Mouse (Mus musculus) forebrain, embryonic 15.5 days (tissue): ENCODE measurements at regions not wholly inside any gene's neighbourhood (a gene's known extent, or its start where the extent isn't known, plus 50 kb on each side); places are given as distances from the start of the nearest gene placed in this dataset.
A peak's percentile ranks its signal among the peaks of the same experiment; 100 is the strongest.

ENCODE experiments used
- ATAC-seq: fragments of 200-750 bp; cut with Nextera tagmentation; replicated peaks from 2 replicates; pipeline ENCODE4 v1.8.0; 2017; ENCODE audit warnings: mild to moderate bottlenecking, moderate TSS enrichment, moderate library complexity
- H3K27ac ChIP-seq: fragments of 300-500 bp; sonication (generic); replicated peaks from 2 replicates; pipeline ENCODE4 v1.5.1; 2015; ENCODE audit warnings: mild to moderate bottlenecking, inconsistent platforms
- H3K27me3 ChIP-seq: fragments of 300-500 bp; sonication (generic); 2 replicates; pipeline ENCODE4 v1.6.1; 2015; ENCODE audit warnings: inconsistent platforms
- H3K36me3 ChIP-seq: fragments of 300-500 bp; sonication (generic); 2 replicates; pipeline ENCODE4 v1.6.1; 2015; ENCODE audit warnings: mild to moderate bottlenecking, inconsistent platforms
- H3K4me1 ChIP-seq: fragments of 300-500 bp; sonication (generic); 2 replicates; pipeline ENCODE4 v1.6.1; 2015; ENCODE audit warnings: inconsistent platforms
- H3K4me2 ChIP-seq: fragments of 300-500 bp; sonication (generic); replicated peaks from 2 replicates; pipeline ENCODE4 v1.6.1; 2015; ENCODE audit warnings: mild to moderate bottlenecking, inconsistent platforms
- H3K4me3 ChIP-seq: fragments of 300-500 bp; sonication (generic); 2 replicates; pipeline ENCODE4 v1.5.1; 2015; ENCODE audit warnings: mild to moderate bottlenecking, inconsistent platforms
- H3K9ac ChIP-seq: fragments of 300-500 bp; sonication (generic); replicated peaks from 2 replicates; pipeline ENCODE4 v1.6.1; 2015; ENCODE audit warnings: mild to moderate bottlenecking, inconsistent platforms
- H3K9me3 ChIP-seq: fragments of 300-500 bp; sonication (generic); 2 replicates; pipeline ENCODE4 v1.6.1; 2016; ENCODE audit warnings: inconsistent platforms
- WGBS: fragments of 180-500 bp; shearing (Covaris S2); methylation state at CpG from one replicate; pipeline ENCODE4 v1.1.7; 2015; ENCODE audit warnings: mixed read lengths; 5-methylcytosine and 5-hydroxymethylcytosine counted together

DNA sequence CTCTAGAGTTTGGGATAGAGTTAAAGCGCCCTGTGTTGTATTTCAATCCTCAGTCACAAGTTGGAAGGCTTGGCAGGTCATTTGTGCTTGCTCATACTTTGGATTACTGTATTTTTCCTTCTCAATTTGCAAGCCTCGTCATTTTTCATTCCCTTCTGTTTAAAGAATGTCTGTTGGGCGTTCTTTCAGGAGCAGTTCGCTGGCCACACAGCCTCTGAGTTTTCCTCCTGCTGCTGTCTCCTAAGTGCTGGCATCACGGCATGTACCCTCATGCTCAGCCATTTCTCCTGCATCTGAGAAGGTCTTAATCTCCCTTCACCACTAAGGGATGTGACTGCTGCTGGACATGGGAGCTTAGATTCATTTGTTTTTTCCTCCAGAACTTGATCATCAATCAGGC lies 146.0 kb upstream of the Lpp start:
- Histone ChIP-seq H3K4me3 (no peak overlapping the region), H3K9ac (no peak overlapping the region), H3K27me3 (no peaks in the 10 kb centered on the region), H3K27ac (no peak overlapping the region), H3K4me2 (no peak overlapping the region), H3K4me1 (no peaks in the 10 kb centered on the region), H3K9me3 (no peaks in the 10 kb centered on the region), H3K36me3 (no peaks in the 10 kb centered on the region)
- WGBS: 85% methylated on average over 5 of the region's 5 CpGs
- ATAC-seq: no peak

DNA sequence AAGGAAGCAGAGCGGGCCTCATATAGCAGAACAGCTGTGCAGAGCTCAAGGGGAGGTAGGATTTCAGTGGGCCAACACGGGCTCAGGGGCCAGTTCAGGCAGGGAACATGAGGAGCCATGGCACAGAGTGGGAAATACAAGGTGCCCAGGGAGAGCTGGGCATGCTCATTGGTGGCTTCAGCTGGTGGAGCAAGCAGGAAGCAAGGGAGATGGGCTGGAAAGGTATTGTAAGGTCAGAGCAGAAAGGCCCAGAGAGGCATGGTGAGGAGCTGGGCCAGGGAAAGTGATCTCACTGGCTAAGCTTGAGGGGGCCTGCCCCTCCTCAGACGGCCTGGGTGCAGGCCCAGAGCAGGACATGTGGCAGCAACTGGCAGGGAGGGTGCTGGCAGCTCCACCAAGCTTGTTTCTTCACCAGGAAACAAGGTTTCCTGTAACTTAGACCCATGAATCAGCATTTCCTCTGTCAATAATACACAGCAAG lies 155.2 kb upstream of the Lpp start:
- Histone ChIP-seq H3K4me2 (no peak overlapping the region), H3K4me3 (no peak overlapping the region), H3K9me3 (no peaks in the 10 kb centered on the region), H3K27ac (no peak overlapping the region), H3K27me3 (no peaks in the 10 kb centered on the region), H3K4me1 (no peaks in the 10 kb centered on the region), H3K9ac (no peak overlapping the region), H3K36me3 (no peaks in the 10 kb centered on the region)
- 80% methylated on average over 3 of the region's 3 CpGs for WGBS
- ATAC-seq: no peak

DNA sequence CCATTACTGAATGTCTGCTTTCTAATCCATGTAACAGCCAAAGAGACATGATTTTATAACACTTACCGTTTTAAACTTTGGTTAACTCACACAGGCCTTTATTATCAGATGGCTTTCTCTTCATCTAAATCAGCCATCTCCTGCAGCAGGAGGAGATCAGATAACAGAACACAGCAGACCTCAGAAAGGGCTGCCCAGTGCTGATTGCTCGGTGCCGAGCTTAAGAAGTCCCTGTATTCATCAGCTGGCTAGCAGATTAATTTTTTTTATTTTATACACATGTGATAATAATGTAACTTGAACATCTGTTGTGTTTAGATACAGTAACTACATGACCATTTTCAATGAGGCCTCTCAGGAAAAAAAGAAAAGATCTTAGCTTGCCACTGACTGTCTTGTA lies 155.9 kb upstream of the Lpp start:
- Histone ChIP-seq H3K27ac (no peak overlapping the region), H3K36me3 (no peaks in the 10 kb centered on the region), H3K4me1 (no peaks in the 10 kb centered on the region), H3K4me3 (no peak overlapping the region), H3K9me3 (no peaks in the 10 kb centered on the region), H3K4me2 (no peak overlapping the region), H3K9ac (no peak overlapping the region), H3K27me3 (no peaks in the 10 kb centered on the region)
- 94% methylated on average over 3 of the region's 3 CpGs for WGBS
- ATAC-seq: no peak

DNA sequence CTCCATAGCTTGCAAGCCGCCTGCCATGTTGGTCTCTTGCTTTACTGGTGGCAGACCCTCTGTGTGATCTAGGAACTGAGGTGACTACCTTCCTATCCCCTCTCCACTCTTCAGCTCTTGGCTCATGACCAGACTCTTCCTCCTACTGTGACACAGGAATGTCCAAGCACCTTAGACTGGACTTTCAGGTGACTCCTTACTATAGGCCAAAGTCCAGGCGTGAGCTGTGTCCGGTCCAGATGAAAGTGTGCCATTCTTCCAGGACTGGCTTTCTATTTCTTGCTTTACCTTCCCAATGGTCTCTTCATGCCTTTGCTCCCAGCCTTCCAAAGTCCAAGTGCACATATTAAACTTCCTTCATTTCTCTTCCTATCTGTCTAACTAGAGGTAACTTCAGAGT lies 156.3 kb upstream of the Lpp start:
- Histone ChIP-seq H3K4me1 (no peaks in the 10 kb centered on the region), H3K4me3 (no peak overlapping the region), H3K9me3 (no peaks in the 10 kb centered on the region), H3K27me3 (no peaks in the 10 kb centered on the region), H3K36me3 (no peaks in the 10 kb centered on the region), H3K4me2 (no peak overlapping the region), H3K9ac (no peak overlapping the region), H3K27ac (no peak overlapping the region)
- ATAC-seq: no peak
- 94% methylated on average over 3 of the region's 3 CpGs for WGBS

DNA sequence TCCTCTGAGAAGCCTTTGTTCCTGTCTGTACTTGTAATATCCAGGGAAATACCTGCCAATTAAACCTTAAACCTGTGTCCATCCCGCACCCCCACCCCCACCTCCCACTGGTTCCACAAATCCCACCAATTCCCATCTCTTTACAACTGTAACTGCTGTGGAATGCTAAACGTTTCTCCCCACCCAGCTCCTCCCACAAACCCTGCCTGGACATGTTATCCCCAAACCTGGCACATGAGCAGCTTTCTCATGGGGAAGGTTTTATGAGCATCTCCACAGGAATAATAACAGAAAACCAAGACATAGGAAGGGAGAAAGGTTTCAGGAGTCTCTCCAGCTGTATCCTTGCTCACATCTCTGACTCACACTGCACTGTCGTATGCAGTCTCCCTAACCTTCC lies 156.8 kb upstream of the Lpp start:
- Histone ChIP-seq H3K4me2 (no peak overlapping the region), H3K4me3 (no peak overlapping the region), H3K4me1 (peaks cover 2% of the 10 kb centered on the region; the same call in 1 of the 2 replicates), H3K27me3 (no peaks in the 10 kb centered on the region), H3K27ac (no peak overlapping the region), H3K36me3 (no peaks in the 10 kb centered on the region), H3K9ac (no peak overlapping the region), H3K9me3 (no peaks in the 10 kb centered on the region)
- ATAC-seq: no peak
- 73% methylated on average over 3 of the region's 3 CpGs for WGBS

DNA sequence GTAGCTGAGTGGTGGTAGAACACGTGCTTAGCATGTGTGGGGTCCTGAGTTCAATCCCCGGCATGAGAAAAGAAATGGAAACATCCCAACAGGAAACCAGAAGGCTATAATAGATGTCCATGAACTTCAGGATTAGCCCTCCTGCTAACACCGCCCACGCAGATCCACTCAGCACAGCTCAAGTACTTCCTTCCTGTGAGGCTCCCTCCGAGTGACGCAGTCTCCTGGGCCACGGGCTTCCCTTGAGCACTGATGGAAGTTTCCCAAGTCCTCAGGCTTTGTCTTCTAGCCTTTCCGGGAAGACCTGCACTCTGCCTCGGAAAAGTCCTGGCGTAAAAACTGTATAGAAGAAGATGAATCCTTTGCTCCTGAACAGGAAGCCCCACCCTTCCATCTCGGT lies 158.5 kb upstream of the Lpp start:
- no peak for ATAC-seq
- Histone ChIP-seq H3K4me2 (no peak overlapping the region), H3K36me3 (no peaks in the 10 kb centered on the region), H3K9me3 (no peaks in the 10 kb centered on the region), H3K9ac (no peak overlapping the region), H3K4me1 (peaks cover 4% of the 10 kb centered on the region; the same call in 1 of the 2 replicates), H3K4me3 (no peak overlapping the region), H3K27me3 (no peaks in the 10 kb centered on the region), H3K27ac (no peak overlapping the region)
- WGBS: 89% methylated on average over 11 of the region's 11 CpGs

DNA sequence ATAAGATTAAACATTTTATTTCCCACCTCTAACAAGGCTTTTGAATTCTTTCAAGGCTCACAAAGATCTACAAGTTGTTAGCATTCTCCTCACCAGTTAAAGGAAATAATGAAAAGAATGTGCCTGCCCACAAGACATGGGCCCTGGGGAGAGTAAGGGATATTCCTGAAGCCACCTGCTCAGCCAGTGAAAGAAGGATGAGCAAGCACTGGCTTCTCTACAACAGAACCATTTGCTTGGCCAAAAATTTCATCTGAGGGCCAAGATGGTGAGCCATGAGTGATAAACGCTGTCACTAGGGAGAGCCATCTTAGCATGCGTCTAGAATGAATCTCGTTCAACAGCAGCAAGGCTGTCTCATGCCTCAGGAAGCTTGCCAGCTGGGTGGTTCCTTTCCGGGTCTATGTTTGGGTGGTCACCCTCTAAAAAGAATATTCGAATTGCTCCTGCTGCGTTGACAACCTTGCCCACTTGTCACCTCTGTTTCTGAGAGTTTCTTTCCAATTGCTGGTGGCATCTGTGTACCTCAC lies 161.2 kb upstream of the Lpp start:
- H3K4me2 ChIP-seq: no peak overlapping the region
- no peak for ATAC-seq
- no peaks in the 10 kb centered on the region for H3K9me3 ChIP-seq
- no peaks in the 10 kb centered on the region for H3K27me3 ChIP-seq
- H3K9ac ChIP-seq: no peak overlapping the region
- H3K27ac ChIP-seq: no peak overlapping the region
- WGBS: 86% methylated on average over 6 of the region's 6 CpGs
- H3K4me1 ChIP-seq: peaks cover 4% of the 10 kb centered on the region; the same call in 1 of the 2 replicates
- H3K36me3 ChIP-seq: no peaks in the 10 kb centered on the region
- H3K4me3 ChIP-seq: no peak overlapping the region

DNA sequence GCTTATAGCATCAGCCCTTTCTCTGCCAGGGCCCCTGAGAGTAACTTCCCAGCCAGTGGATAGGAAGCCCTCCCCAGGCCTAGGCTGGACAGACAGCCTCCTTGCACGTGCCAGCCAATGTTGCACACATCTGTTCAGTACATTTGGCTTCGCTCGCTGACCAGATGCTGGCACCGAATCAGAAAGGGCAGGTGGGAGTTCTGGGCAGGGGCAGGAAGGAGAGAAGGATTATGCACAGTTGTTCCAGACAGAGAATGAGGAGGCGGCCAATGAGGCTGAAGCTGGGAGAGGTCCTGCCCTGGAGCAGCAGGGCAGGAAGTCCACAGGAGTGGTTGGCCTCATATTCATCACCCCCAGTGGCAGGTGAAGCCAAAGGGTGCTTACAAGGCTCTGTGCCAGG lies 161.8 kb upstream of the Lpp start:
- H3K27ac ChIP-seq: no peak overlapping the region
- no peak overlapping the region for H3K9ac ChIP-seq
- WGBS: 67% methylated on average over 5 of the region's 5 CpGs
- no peaks in the 10 kb centered on the region for H3K27me3 ChIP-seq
- peak; percentile 55; the same call in 1 of the 2 replicates for ATAC-seq
- H3K36me3 ChIP-seq: no peaks in the 10 kb centered on the region
- H3K4me3 ChIP-seq: no peak overlapping the region
- no peak overlapping the region for H3K4me2 ChIP-seq
- H3K9me3 ChIP-seq: no peaks in the 10 kb centered on the region
- peaks cover 4% of the 10 kb centered on the region; the same call in 1 of the 2 replicates for H3K4me1 ChIP-seq

DNA sequence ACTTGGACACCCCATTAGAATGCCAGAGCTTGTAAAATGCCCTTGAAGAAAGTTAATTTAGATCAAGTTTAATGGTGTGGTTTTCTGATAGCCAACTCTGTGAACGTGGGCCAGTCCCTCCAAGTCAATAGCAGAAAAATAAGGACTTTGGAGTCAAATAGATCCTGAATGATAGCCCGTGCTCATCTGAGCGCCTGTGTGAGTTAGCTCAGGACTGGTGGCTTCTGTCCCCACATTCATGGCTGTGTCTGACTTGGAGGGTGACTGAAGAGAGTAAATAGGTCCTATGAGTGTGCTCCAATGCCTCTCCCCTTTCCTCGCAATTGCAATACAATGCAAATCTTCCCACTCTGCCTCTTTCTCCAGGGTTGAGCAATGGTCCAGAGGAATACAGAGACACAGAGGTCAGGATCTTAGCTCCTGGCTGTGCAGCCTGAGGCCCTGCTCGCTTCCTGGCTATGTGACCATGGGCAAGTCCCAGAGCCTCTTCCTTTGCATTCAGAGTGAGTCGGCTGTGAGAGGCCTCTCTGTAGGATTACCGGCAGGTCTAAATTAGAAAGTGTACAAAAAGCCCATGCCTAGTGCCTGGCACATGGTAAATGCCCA lies 164.2 kb upstream of the Lpp start:
- H3K9me3 ChIP-seq: no peaks in the 10 kb centered on the region
- WGBS: 73% methylated on average over 7 of the region's 7 CpGs
- no peak overlapping the region for H3K4me2 ChIP-seq
- H3K4me3 ChIP-seq: no peak overlapping the region
- peaks cover 4% of the 10 kb centered on the region; the same call in 1 of the 2 replicates for H3K4me1 ChIP-seq
- no peak overlapping the region for H3K9ac ChIP-seq
- no peak for ATAC-seq
- no peaks in the 10 kb centered on the region for H3K27me3 ChIP-seq
- no peak overlapping the region for H3K27ac ChIP-seq
- H3K36me3 ChIP-seq: no peaks in the 10 kb centered on the region

DNA sequence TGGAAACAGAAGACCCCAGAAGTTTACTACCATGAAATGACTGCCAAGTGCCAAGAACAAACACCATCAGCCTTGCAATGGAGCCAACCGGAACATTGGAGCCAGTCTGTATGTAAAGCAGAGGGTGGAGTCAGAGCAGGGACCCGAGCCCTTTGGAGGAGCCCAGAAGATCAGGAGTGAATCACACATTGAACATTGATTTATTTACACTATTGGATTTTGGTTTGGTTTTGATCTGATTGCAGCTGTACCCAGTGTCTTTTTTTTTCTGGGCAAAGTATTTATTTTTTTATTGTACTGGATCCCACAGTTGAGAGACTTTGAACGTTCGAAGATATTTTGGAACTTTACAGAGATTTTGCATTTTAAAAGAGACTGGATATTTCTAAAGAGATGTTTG lies 167.4 kb upstream of the Lpp start:
- Histone ChIP-seq H3K4me3 (no peak overlapping the region), H3K9me3 (no peaks in the 10 kb centered on the region), H3K27me3 (no peaks in the 10 kb centered on the region), H3K4me2 (no peak overlapping the region), H3K36me3 (no peaks in the 10 kb centered on the region), H3K9ac (no peak overlapping the region), H3K27ac (no peak overlapping the region), H3K4me1 (no peaks in the 10 kb centered on the region)
- no peak for ATAC-seq
- 89% methylated on average over 4 of the region's 4 CpGs for WGBS

DNA sequence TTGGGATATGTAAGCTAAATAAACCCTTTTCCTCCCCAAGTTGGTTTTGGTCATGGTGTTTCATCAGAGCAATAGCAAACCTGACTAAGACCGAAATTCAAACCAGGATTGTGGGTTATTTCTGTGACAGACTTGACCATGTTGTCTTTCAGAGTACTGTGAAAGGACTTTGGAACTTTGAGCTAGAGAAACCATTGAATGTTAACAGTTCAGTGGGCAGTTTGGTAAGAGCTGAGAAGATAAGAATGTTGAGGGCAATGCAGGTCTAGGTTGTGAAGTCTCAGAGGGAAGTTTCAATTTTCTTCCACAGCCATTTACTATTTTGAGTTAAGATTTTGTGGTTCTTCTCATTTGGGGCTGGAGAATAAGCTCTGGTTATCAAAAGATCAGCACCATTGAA lies 168.2 kb upstream of the Lpp start:
- H3K27me3 ChIP-seq: no peaks in the 10 kb centered on the region
- no peaks in the 10 kb centered on the region for H3K36me3 ChIP-seq
- H3K4me2 ChIP-seq: no peak overlapping the region
- 93% methylated on average over 1 of the region's 1 CpGs for WGBS
- no peak overlapping the region for H3K9ac ChIP-seq
- no peak for ATAC-seq
- no peak overlapping the region for H3K4me3 ChIP-seq
- no peaks in the 10 kb centered on the region for H3K9me3 ChIP-seq
- H3K27ac ChIP-seq: no peak overlapping the region
- H3K4me1 ChIP-seq: no peaks in the 10 kb centered on the region

DNA sequence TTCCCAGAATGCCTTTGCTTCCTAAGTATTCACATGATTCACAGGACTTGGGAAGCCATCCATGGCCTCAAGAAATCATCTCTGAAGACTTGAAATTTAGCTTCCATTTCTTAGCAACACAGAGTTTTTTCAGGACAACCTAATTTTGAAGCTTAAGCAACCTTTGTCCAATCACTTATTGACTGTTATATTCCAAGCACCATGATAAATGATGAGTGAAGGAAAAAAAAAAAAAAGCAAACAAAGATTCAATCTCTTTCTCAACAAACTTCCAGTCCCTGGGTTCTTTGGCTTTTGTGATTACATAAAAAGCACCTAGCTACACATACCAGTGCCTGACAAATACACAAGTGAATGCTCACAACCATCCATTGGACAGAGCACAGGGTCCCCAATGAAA lies 169.4 kb upstream of the Lpp start:
- Histone ChIP-seq H3K36me3 (no peaks in the 10 kb centered on the region), H3K9me3 (no peaks in the 10 kb centered on the region), H3K4me3 (no peak overlapping the region), H3K27me3 (no peaks in the 10 kb centered on the region), H3K9ac (no peak overlapping the region), H3K27ac (no peak overlapping the region), H3K4me2 (no peak overlapping the region), H3K4me1 (no peaks in the 10 kb centered on the region)
- no peak for ATAC-seq

DNA sequence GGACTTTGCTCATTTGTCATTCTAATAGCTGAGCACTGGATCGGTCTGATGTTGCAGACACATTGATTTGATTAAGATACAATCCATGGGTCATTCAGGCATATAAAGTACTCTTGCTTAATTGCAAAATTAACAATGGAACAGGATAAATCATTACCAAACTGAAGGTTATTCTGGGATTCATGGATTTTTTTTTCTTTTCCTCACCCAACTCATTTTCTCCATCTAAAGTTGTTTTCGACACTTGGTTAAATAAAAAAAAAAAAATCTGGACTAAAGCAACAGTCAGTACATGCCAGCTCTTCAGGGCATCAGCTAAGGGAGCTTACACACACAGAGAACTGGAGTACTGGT lies 169.8 kb upstream of the Lpp start:
- Histone ChIP-seq H3K4me1 (peaks cover under 1% of the 10 kb centered on the region), H3K9me3 (no peaks in the 10 kb centered on the region), H3K27me3 (no peaks in the 10 kb centered on the region), H3K4me2 (no peak overlapping the region), H3K9ac (no peak overlapping the region), H3K4me3 (no peak overlapping the region), H3K27ac (no peak overlapping the region), H3K36me3 (no peaks in the 10 kb centered on the region)
- no peak for ATAC-seq
- 67% methylated on average over 2 of the region's 2 CpGs for WGBS
